Mouse (Mus musculus): ENCODE data around the gene Gm21256.
"Not testable (repeated sequence)": the region's sequence is repeated elsewhere in the genome, so short reads cannot be mapped to it uniquely, and the experiment has no call there.

The Gm21256 gene

GRCm38 (mm10) chrY:47450660-47451059 is at the start of gene Gm21256:
Gm21256 (plus strand) TSS chrY:47450960.
- not testable (repeated sequence) for DNase-seq (ENCODE audit: low read depth, low spot score)

All from ZHBTc4 (cell line).